Mouse (Mus musculus) myocyte (in vitro differentiated cells): Measurements from ENCODE around the gene Sema6d. TPM values are rescaled to one million over a fixed set of nuclear protein-coding genes. Genes with fewer than 3 reads are reported as not detected.

ENCODE experiments used
- H3K27me3 ChIP-seq: one replicate; pipeline ENCODE4 v1.6.1; 2011; ENCODE audit not compliant: control insufficient read depth, insufficient read depth, insufficient read length
- H3K36me3 ChIP-seq: one replicate; pipeline ENCODE4 v1.6.1; 2011; ENCODE audit not compliant: control insufficient read depth, insufficient read depth
- H3K4me2 ChIP-seq: one replicate; pipeline ENCODE4 v1.6.1; 2011; ENCODE audit warnings: low read depth, control low read depth
- H3K4me3 ChIP-seq: one replicate; pipeline ENCODE4 v1.5.1; 2011; ENCODE audit warnings: mild to moderate bottlenecking, control low read depth, moderate library complexity
- H3K79me2 ChIP-seq: one replicate; pipeline ENCODE4 v1.6.1; 2011; ENCODE audit not compliant: control insufficient read depth, insufficient read depth
- H3ac ChIP-seq: one replicate; pipeline ENCODE4 v1.6.1; 2011; ENCODE audit not compliant: control insufficient read depth, insufficient read length
- CEBPB ChIP-seq: IDR thresholded peaks from 2 replicates; pipeline ENCODE4 v1.6.1; 2011; ENCODE audit warnings: mild to moderate bottlenecking, moderate library complexity; ENCODE audit not compliant: poor library complexity, insufficient read depth, severe bottlenecking
- E2F4 ChIP-seq: IDR thresholded peaks from one replicate; pipeline ENCODE4 v1.6.1; 2011; ENCODE audit warnings: mild to moderate bottlenecking, control low read depth, moderate library complexity; ENCODE audit not compliant: insufficient read depth
- MAX ChIP-seq: IDR thresholded peaks from one replicate; pipeline ENCODE4 v1.6.1; 2011; ENCODE audit warnings: low read depth, mild to moderate bottlenecking, control low read depth
- MYOD1 ChIP-seq, 3 experiments: IDR thresholded peaks; one replicate each; pipeline ENCODE4 v1.6.1; 2011; ENCODE audit warnings: control low read depth in 2 of 3, low read depth in 2 of 3, mild to moderate bottlenecking in 2 of 3, moderate library complexity in 1 of 3; ENCODE audit not compliant: insufficient read length in 2 of 3, control insufficient read depth in 1 of 3
- MYOG ChIP-seq, 3 experiments: IDR thresholded peaks; one replicate each; pipeline ENCODE4 v1.6.1; 2011; ENCODE audit warnings: control low read depth in 2 of 3, low read depth in 2 of 3, mild to moderate bottlenecking in 2 of 3; ENCODE audit not compliant: insufficient read length in 2 of 3, control insufficient read depth in 1 of 3, insufficient read depth in 1 of 3
- POLR2A ChIP-seq: IDR thresholded peaks from one replicate; pipeline ENCODE4 v1.6.1; 2011; ENCODE audit warnings: low read depth, mild to moderate bottlenecking, control low read depth, moderate library complexity; ENCODE audit not compliant: insufficient read length
- POLR2AphosphoS2 ChIP-seq: IDR thresholded peaks from one replicate; pipeline ENCODE4 v1.6.1; 2011; ENCODE audit warnings: low read depth, control low read depth; ENCODE audit not compliant: insufficient read length
- REST ChIP-seq: IDR thresholded peaks from one replicate; pipeline ENCODE4 v1.6.1; 2011; ENCODE audit warnings: mild to moderate bottlenecking, control low read depth, moderate library complexity; ENCODE audit not compliant: insufficient read depth, insufficient read length
- SRF ChIP-seq: IDR thresholded peaks from one replicate; pipeline ENCODE4 v1.6.1; 2011; ENCODE audit warnings: low read depth; ENCODE audit not compliant: control insufficient read depth, insufficient read length
- TCF12 ChIP-seq: IDR thresholded peaks from one replicate; pipeline ENCODE4 v1.6.1; 2011; ENCODE audit warnings: mild to moderate bottlenecking, control low read depth; ENCODE audit not compliant: poor library complexity, insufficient read depth, severe bottlenecking
- TCF3 ChIP-seq: IDR thresholded peaks from one replicate; pipeline ENCODE4 v1.6.1; 2011; ENCODE audit warnings: low read depth, control low read depth; ENCODE audit not compliant: insufficient read length
- USF1 ChIP-seq: IDR thresholded peaks from one replicate; pipeline ENCODE4 v1.6.1; 2011; ENCODE audit warnings: low read depth, mild to moderate bottlenecking, control low read depth, moderate library complexity
- polyA plus RNA-seq: library from polyadenylated mRNA; unstranded; fragments of >200 nt; fragmentation: generic; extraction: Trizol; gene quantifications from one replicate; pipeline ENCODE4 v1.2.1, GENCODE M21; 2012; ENCODE audit warnings: missing spikeins

Sema6d gene
- polyA plus RNA-seq, 1 experiment, result 0.97 TPM

DNA sequence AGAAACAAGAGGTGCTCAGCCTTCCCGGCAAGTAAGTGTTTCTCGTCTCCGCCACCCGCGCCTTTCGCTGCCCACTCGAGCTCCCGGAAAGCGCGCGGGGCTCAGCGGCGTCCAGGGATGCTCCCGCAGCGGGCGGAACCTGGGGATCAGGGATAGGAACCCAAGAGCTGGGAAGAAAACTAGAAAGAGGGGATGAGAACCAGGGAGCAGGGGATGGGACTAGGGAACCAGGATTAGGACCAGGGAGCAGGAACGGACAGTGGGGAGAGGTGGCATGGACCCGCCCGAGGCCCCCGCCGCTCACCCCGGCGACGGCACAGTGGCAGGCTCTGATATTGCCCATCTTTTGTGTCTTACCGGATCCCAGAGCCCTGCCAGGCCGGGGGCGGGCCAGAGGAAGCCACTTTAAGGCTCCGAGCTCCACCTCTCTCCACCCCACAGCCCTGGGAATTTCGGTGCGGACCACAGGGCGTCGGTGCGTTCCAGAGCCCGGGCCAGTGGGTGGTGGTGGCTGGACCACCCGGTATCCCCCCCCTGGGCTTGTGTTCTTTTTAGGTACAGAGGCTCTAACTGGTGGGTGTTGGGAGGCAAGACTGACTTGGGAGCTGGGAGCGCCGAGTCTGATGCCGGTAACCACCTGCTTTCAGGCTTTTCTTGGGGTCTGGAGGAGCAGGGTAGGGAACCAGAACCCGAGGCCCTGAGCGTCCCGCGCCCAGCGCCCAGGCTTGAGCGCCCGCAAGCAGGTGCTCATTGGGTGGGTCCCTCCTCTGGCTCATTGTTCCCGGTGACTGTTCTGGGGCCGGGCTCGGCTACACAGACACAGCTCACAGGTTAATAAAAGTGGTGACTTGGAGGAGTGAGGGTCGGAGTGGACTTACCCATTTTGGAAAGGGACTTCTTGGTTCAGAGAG, 717 bp downstream of the Sema6d start:
- Histone ChIP-seq H3ac (peak overlapping the region; percentile 59), H3K27me3 (peaks cover 11% of the 10 kb centered on the region), H3K4me3 (no peak overlapping the region), H3K4me2 (peak overlapping the region; percentile 53), H3K36me3 (no peaks in the 10 kb centered on the region), H3K79me2 (no peaks in the 10 kb centered on the region)
- TF ChIP-seq USF1 (no peak), TCF3 (no peak), TCF12 (no peak), REST (no peak), POLR2AphosphoS2 (no peak), E2F4 (no peak), SRF (no peak)

DNA sequence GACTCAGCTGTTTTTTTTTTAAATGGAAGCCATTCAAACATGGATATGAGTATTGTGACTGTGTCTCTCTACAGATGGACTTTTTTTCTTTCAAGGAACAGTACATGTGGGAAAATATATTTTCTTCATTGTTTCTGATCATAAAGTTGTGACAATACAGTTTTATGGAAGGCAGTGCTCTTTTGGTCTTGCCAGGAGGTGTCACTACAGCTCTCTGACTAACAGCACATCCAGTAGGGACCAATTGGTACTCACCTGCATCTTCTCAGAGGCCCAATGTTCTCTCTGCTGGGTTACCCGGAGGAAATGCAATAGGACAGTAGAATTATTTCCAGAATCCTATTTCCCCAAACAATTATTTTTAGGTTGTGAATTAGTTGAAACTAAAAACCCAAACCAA, 9.9 kb downstream of the Sema6d start:
- no peaks in the 10 kb centered on the region for H3K79me2 ChIP-seq
- no peak for TF ChIP-seq CEBPB
- no peak for TF ChIP-seq USF1
- H3K27me3 ChIP-seq, result no peaks in the 10 kb centered on the region
- no peak overlapping the region for H3ac ChIP-seq
- no peak overlapping the region for H3K4me2 ChIP-seq
- H3K4me3 ChIP-seq, result no peak overlapping the region
- H3K36me3 ChIP-seq, result no peaks in the 10 kb centered on the region

DNA sequence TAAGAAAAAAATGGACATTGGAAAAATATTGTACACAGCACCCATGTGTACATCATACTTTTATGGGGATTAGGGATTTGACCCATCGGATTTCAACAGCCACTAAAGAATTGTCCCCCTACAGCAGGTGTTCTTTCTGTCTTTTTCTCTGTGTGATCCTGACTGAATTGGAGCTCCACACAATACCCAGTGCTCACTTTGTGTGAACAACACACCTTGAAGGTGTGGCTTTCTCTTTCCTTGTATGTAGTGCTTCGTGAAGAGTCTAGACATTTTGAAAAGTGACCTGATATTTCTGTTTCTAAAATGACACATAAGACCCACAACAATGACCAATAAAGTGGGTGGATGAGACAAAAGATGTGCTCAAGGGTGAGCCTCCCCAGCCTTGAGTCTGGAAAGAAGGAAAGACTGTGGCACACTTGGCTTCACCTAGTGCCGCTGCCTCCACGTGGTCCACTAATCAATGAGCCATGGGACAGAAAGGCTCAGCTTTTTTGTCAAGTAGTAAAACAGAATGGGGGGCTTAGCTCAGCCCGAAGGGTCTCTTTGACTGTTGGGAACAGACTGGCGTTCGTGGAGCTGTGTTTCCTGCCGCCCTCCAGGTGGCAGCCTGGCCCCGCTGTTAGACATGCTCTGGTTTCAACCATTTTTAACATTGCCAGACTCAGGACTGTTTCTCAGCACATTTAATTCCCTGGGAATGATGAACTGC, 10.9 kb downstream of the Sema6d start:
- Histone ChIP-seq H3K27me3 (no peaks in the 10 kb centered on the region), H3K79me2 (no peaks in the 10 kb centered on the region), H3K4me3 (no peak overlapping the region), H3K36me3 (no peaks in the 10 kb centered on the region), H3K4me2 (no peak overlapping the region), H3ac (no peak overlapping the region)
- TF ChIP-seq MAX (no peak), MYOD1 (IDR thresholded peaks at IDR 0.05; ENCODE audit: control insufficient read depth in 1 of 3, insufficient read length in 2 of 3, low read depth in 2 of 3) (no peak), TCF3 (no peak), USF1 (no peak), E2F4 (no peak), SRF (no peak), POLR2A (no peak), CEBPB (no peak), REST (no peak), TCF12 (no peak), POLR2AphosphoS2 (no peak), MYOG (IDR thresholded peaks at IDR 0.05; ENCODE audit: control insufficient read depth in 1 of 3, insufficient read depth in 1 of 3, insufficient read length in 2 of 3, low read depth in 2 of 3) (no peak)

DNA sequence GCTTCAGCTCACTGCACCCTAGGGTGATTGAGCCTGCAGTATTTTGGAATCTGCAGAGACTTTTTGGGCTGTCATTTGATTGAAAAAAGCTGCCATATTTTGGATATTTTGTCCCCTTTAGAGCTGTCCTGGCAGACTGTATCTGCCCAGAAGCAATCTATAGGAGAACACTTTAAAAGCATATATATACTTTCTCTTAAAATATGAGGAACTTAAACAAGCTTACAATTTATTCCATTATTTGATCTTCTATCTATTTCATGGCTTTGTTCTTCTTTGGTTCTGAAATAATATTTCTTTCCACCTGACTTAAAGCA, 11.4 kb downstream of the Sema6d start:
- no peak overlapping the region for H3K4me2 ChIP-seq
- no peaks in the 10 kb centered on the region for H3K36me3 ChIP-seq
- no peak overlapping the region for H3ac ChIP-seq
- TF ChIP-seq MAX (no peak), MYOG (IDR thresholded peaks at IDR 0.05; ENCODE audit: control insufficient read depth in 1 of 3, insufficient read depth in 1 of 3, insufficient read length in 2 of 3, low read depth in 2 of 3) (no peak), POLR2A (no peak), USF1 (no peak), TCF3 (no peak)
- no peaks in the 10 kb centered on the region for H3K27me3 ChIP-seq
- H3K4me3 ChIP-seq, result no peak overlapping the region
- H3K79me2 ChIP-seq, result no peaks in the 10 kb centered on the region

DNA sequence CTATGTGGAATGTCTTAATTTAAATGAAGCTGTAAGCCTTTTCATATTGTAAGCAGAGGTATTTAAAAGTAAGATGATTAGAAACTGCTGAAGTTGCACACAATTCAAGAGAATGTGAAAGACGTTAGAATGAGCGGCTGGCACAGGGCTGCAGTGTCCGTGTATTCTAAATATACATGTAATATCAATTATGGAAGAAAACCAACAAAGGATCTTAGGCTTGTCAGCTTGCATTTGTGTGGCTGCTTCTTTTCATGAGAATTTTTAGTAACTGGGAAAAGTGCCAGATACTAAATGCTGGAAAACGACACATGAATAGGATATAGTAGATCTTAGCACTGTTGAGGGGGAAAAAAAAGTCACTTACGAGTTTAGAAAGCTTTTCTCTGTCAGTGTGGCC, 11.8 kb downstream of the Sema6d start:
- Histone ChIP-seq H3K27me3 (no peaks in the 10 kb centered on the region), H3K4me2 (no peak overlapping the region), H3ac (no peak overlapping the region), H3K79me2 (no peaks in the 10 kb centered on the region), H3K4me3 (no peak overlapping the region), H3K36me3 (no peaks in the 10 kb centered on the region)
- TF ChIP-seq REST, result no peak
- TF ChIP-seq MAX, result no peak
- TF ChIP-seq TCF12, result no peak
- TF ChIP-seq E2F4, result no peak
